Mouse (Mus musculus) olfactory bulb, adult 2 months (tissue): ENCODE measurements around the gene Ostf1. TPM values are rescaled to one million over a fixed set of nuclear protein-coding genes. Genes with fewer than 3 reads are reported as not detected.
A peak's percentile ranks its signal among the peaks of the same experiment; 100 is the strongest.

Source experiments
- H3K27ac ChIP-seq: fragments of 200-500 bp; 2 replicates; pipeline ENCODE4 v1.5.1; 2012; ENCODE audit warnings: low read depth, low read length; ENCODE audit not compliant: insufficient read depth
- H3K4me1 ChIP-seq: fragments of 200-500 bp; 2 replicates; pipeline ENCODE4 v1.6.1; 2012; ENCODE audit warnings: low read length; ENCODE audit not compliant: control insufficient read depth, insufficient read depth
- H3K4me3 ChIP-seq: fragments of 200-500 bp; 2 replicates; pipeline ENCODE4 v1.5.1; 2012; ENCODE audit warnings: mild to moderate bottlenecking, low read depth, low read length, moderate library complexity; ENCODE audit not compliant: insufficient read depth
- CTCF ChIP-seq: fragments of 200-500 bp; IDR thresholded peaks from 2 replicates; pipeline ENCODE4 v1.5.1; 2012; ENCODE audit warnings: low read depth, mild to moderate bottlenecking, low read length, moderate library complexity; ENCODE audit not compliant: insufficient read depth
- POLR2A ChIP-seq: fragments of 200-500 bp; IDR thresholded peaks from 2 replicates; pipeline ENCODE4 v1.6.1; 2012; ENCODE audit warnings: mild to moderate bottlenecking, low read depth, low read length, moderate library complexity; ENCODE audit not compliant: insufficient read depth
- WGBS: fragments of 180-500 bp; shearing (Covaris S2); methylation state at CpG from one replicate; pipeline ENCODE4 v1.1.7; 2018; 5-methylcytosine and 5-hydroxymethylcytosine counted together
- polyA plus RNA-seq: library from polyadenylated mRNA; stranded (reverse); fragments of >200 nt; gene quantifications from 2 replicates; pipeline ENCODE4 v1.2.4, GENCODE M21; 2012; ENCODE audit warnings: low replicate concordance; ENCODE audit not compliant: missing spikeins, insufficient read depth, insufficient read length

Gene Ostf1
- polyA plus RNA-seq, 1 experiment: not detected

DNA sequence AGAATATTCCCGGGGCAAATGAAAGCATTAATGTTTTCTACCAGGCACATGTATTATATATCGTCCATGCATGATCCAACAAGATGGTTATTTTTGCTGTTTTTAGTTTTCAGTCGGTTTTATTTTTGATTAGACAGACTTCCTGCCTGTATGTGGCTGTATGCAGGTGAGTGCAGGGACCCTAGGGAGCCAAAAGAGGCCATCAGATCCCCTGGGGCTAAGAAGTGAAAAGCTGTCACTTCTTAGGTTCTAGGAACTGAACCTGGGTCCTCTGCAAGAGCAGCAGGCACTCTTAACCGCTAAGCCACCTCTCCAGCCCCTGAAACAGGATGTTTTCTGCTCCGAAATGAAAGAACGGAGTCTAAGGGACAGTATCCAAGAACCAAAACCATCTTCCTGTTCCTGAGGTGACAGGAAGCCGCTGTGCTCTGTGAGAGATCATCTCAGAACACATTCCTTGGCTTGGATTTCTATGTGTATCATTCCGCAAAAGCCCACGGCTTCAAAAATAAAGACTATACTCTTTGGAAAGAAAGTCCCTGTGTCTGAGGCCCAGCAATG, 15.9 kb downstream of the Ostf1 start:
- no peak for TF ChIP-seq POLR2A
- TF ChIP-seq CTCF: no peak
- WGBS: 71% methylated on average over 9 of the region's 9 CpGs
- Histone ChIP-seq H3K27ac (peak overlapping the region; percentile 53; the same call in 1 of the 2 replicates), H3K4me1 (no peaks in the 10 kb centered on the region), H3K4me3 (no peak overlapping the region)

GRCm38 (mm10) chr19:18614337-18614736, 17.3 kb downstream of the Ostf1 start:
- no peaks in the 10 kb centered on the region for H3K4me1 ChIP-seq
- no peak overlapping the region for H3K27ac ChIP-seq
- H3K4me3 ChIP-seq: no peak overlapping the region
- WGBS: 87% methylated on average over 7 of the region's 7 CpGs
- no peak for TF ChIP-seq POLR2A
- TF ChIP-seq CTCF: no peak

DNA sequence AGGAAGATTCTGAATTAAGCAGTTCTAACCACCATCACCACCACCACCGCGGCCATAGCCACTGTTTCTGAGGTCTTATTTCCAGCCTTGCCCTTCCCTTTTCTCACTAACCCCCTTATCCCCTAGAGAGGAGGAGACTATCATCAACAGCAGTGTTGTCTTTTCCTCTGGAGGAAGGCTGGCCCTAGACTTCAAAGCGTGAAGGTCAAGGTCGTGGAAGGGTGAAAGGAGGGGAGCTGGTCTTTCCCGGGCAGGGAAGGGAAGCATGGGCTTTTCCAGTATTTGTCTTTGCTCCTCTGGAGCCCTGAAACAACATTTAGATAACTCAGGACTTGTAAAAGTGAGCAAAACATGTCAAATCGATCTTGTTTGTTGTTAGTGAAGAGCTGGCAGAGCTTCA, 22.6 kb downstream of the Ostf1 start:
- WGBS: 82% methylated on average over 6 of the region's 6 CpGs
- TF ChIP-seq POLR2A (no peak), CTCF (no peak)
- H3K27ac ChIP-seq: no peak overlapping the region

DNA sequence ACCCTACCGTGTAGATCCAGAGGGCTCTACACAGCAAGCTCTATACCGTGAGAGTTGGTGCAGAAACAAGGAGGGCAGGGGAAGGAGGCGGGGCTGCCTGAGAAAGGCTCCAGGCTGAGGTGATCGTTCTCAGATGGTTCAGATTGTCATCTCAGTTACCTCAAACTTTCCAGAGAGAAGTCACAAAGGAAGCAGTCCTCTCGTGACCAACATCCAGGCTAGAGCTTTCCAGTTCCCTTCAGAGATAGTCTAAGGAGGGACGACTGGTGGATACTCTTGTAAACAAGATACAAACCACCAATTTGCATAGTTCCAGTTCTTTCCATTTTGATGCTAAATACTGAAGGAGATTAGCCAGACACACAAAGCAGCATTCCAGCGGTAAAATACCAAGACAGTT, 23.7 kb downstream of the Ostf1 start:
- no peak overlapping the region for H3K27ac ChIP-seq
- H3K4me3 ChIP-seq: no peak overlapping the region
- TF ChIP-seq POLR2A (no peak), CTCF (no peak)
- H3K4me1 ChIP-seq: no peaks in the 10 kb centered on the region
- WGBS: 54% methylated on average over 7 of the region's 7 CpGs

More for the DNA sequence above, 22.6 kb downstream of the Ostf1 start:
- Histone ChIP-seq H3K4me3 (no peak overlapping the region), H3K4me1 (no peaks in the 10 kb centered on the region)

- TF ChIP-seq POLR2A (no peak), CTCF (no peak)
- Histone ChIP-seq H3K4me3 (no peak overlapping the region), H3K27ac (no peak overlapping the region), H3K4me1 (0 out of 2 replicates have a peak, but pooled peaks cover 2% of the 10 kb centered on the region)
- 79% methylated on average over 6 of the region's 6 CpGs for WGBS
Measured at GRCm38 (mm10) chr19:18603011-18603410, 28.6 kb downstream of the Ostf1 start.

DNA sequence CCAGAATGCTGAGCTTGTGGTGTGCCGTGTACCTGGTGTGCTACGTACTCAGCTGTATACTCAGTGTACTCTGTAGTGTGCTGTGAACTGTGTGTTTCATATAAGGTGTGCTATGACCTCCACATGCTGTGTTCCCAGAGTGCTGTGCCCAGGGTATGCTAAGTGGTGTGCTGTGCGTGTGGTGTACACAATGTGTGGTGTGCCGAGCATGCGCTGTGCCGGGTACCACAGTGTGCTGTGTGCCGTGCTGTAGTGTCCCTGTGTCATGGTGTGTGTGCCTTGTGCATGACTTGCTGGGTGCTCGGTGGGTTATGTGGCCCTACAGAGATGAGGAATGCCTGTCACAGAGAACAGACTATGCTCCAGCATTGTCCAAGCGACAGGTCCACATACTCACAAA, 31.0 kb downstream of the Ostf1 start:
- Histone ChIP-seq H3K4me3 (no peak overlapping the region), H3K4me1 (0 out of 2 replicates have a peak, but pooled peaks cover 2% of the 10 kb centered on the region), H3K27ac (no peak overlapping the region)
- TF ChIP-seq CTCF (no peak), POLR2A (no peak)
- WGBS: 98% methylated on average over 9 of the region's 9 CpGs

DNA sequence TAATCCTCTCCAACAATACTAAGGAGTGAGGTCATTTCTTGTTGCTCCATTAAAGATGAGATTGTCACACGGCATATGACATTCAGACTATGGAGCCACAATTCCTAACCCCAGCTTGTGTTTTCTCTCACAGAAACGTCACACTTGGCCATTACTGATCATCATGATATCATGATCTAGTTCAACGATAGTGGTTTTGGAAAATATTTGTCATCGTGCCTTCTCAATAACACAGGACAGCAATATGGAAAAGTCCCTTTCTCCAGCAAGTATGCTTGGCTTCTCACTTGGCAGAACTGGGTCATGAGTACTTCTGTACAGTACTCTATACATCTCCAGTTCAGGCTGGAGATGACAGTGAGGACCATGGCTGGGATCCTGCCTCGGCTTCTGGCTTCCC, 32.0 kb downstream of the Ostf1 start:
- H3K4me1 ChIP-seq: 0 out of 2 replicates have a peak, but pooled peaks cover 2% of the 10 kb centered on the region
- H3K27ac ChIP-seq: no peak overlapping the region
- WGBS: 95% methylated on average over 5 of the region's 5 CpGs
- no peak overlapping the region for H3K4me3 ChIP-seq
- TF ChIP-seq POLR2A (no peak), CTCF (no peak)

- 84% methylated on average over 8 of the region's 8 CpGs for WGBS
- 0 out of 2 replicates have a peak, but pooled peaks cover 2% of the 10 kb centered on the region for H3K4me1 ChIP-seq
- H3K27ac ChIP-seq: no peak overlapping the region
- no peak overlapping the region for H3K4me3 ChIP-seq
- TF ChIP-seq CTCF (no peak), POLR2A (no peak)
Measured at GRCm38 (mm10) chr19:18599051-18599450, 32.6 kb downstream of the Ostf1 start.

DNA sequence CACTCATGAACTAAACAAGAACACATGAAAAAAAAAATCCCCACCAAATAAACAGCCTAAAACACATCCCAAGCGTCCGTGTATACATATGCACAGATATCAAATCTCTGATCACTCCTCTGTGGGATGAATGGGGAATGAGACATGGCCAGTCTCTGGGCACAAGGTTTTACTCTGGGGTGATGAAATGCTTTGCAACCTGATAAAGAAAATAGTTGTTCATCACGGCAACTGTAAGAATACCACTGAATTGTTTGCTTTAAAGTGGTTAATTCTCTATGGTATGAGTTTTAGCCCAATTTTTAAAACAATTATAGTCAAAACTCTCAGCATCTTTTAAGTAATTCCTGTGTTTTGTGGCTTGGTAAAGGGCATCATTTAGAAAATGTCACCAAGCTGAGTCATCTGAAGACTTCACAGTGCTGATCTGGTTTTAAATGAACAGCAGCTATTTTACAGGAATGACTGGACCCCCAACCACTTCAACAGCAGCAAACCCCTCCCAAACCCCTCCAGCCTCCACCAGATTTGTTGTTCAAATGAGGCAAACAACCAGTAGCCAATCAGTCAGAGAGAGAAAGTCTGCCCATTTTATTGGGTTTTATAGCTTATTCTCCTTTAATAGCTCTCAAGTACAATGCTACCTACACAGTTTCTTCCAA, 33.2 kb downstream of the Ostf1 start:
- H3K4me1 ChIP-seq: 0 out of 2 replicates have a peak, but pooled peaks cover 2% of the 10 kb centered on the region
- TF ChIP-seq CTCF: no peak
- no peak for TF ChIP-seq POLR2A
- no peak overlapping the region for H3K4me3 ChIP-seq
- 81% methylated on average over 3 of the region's 3 CpGs for WGBS
- no peak overlapping the region for H3K27ac ChIP-seq

DNA sequence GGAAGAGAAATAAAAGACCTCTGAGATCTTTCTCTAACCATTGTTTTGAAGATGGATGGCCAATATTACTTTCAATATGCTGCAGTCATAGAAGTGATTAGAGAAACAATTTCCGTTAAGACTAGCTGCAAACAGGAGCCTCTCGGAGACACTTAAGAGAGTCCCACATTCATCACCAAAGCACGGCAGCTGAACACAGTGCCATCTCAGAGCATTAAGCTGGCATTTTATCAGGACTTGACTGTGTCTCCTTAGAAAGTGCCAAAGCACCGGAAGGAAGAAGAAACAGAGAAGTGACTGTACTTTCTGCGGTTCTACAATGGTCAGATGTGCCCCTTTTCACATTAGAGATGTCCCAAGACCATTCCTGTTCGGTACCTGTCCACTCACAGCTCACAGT, 33.9 kb downstream of the Ostf1 start:
- Histone ChIP-seq H3K27ac (no peak overlapping the region), H3K4me3 (no peak overlapping the region), H3K4me1 (0 out of 2 replicates have a peak, but pooled peaks cover 2% of the 10 kb centered on the region)
- no peak for TF ChIP-seq POLR2A
- no peak for TF ChIP-seq CTCF
- WGBS: 76% methylated on average over 6 of the region's 6 CpGs
